Mouse (Mus musculus) heart, embryonic 10.5 days (tissue): ENCODE measurements at regions not wholly inside any gene's neighbourhood (a gene's known extent, or its start where the extent isn't known, plus 50 kb on each side); places are given as distances from the start of the nearest gene placed in this dataset.

ENCODE experiments used
- DNase-seq: peaks from one replicate; pipeline ENCODE4 v3.0.0-alpha.2; 2017; ENCODE audit warnings: low spot score
- H3K27ac ChIP-seq: fragments of 300-500 bp; sonication (generic); 2 replicates; pipeline ENCODE4 v1.5.1; 2016; ENCODE audit warnings: mild to moderate bottlenecking
- H3K27me3 ChIP-seq: fragments of 300-500 bp; sonication (generic); 2 replicates; pipeline ENCODE4 v1.6.1; 2016; ENCODE audit warnings: mild to moderate bottlenecking; ENCODE audit not compliant: poor library complexity, insufficient read depth, severe bottlenecking
- H3K36me3 ChIP-seq: fragments of 300-500 bp; sonication (generic); 2 replicates; pipeline ENCODE4 v1.6.1; 2016; ENCODE audit warnings: mild to moderate bottlenecking, moderate library complexity
- H3K4me1 ChIP-seq: fragments of 300-500 bp; sonication (generic); 2 replicates; pipeline ENCODE4 v1.6.1; 2016; ENCODE audit warnings: mild to moderate bottlenecking
- H3K4me3 ChIP-seq: fragments of 300-500 bp; sonication (generic); 2 replicates; pipeline ENCODE4 v1.5.1; 2016; ENCODE audit warnings: mild to moderate bottlenecking, moderate library complexity
- H3K9me3 ChIP-seq: fragments of 300-500 bp; sonication (generic); 2 replicates; pipeline ENCODE4 v1.6.1; 2016; ENCODE audit warnings: mild to moderate bottlenecking, moderate library complexity
- WGBS: fragments of 180-500 bp; shearing (Covaris S2); methylation state at CpG from one replicate; pipeline ENCODE4 v1.1.7; 2016; 5-methylcytosine and 5-hydroxymethylcytosine counted together

GRCm38 (mm10) chr17:10069251-10069650 is 250.4 kb downstream of the Qk start:
- Histone ChIP-seq H3K4me3 (no peak overlapping the region), H3K4me1 (peaks cover 5% of the 10 kb centered on the region; the same call in 1 of the 2 replicates), H3K27ac (no peak overlapping the region), H3K27me3 (no peaks in the 10 kb centered on the region), H3K36me3 (no peaks in the 10 kb centered on the region), H3K9me3 (no peaks in the 10 kb centered on the region)
- no peak for DNase-seq
- WGBS, result 89% methylated on average over 3 of the region's 3 CpGs

GRCm38 (mm10) chr17:10065131-10065530 is 254.5 kb downstream of the Qk start:
- Histone ChIP-seq H3K4me3 (no peak overlapping the region), H3K4me1 (peaks cover 5% of the 10 kb centered on the region; the same call in 1 of the 2 replicates), H3K36me3 (no peaks in the 10 kb centered on the region), H3K27me3 (no peaks in the 10 kb centered on the region), H3K9me3 (no peaks in the 10 kb centered on the region), H3K27ac (no peak overlapping the region)
- WGBS, result 71% methylated on average over 3 of the region's 3 CpGs
- no peak for DNase-seq

GRCm38 (mm10) chr17:10062546-10063100 is 257.0 kb downstream of the Qk start:
- no peaks in the 10 kb centered on the region for H3K36me3 ChIP-seq
- no peaks in the 10 kb centered on the region for H3K27me3 ChIP-seq
- H3K4me1 ChIP-seq, result peaks cover 8% of the 10 kb centered on the region; the same call in 1 of the 2 replicates
- WGBS, result 88% methylated on average over 8 of the region's 8 CpGs
- no peak overlapping the region for H3K27ac ChIP-seq
- DNase-seq, result no peak
- H3K9me3 ChIP-seq, result no peaks in the 10 kb centered on the region
- no peak overlapping the region for H3K4me3 ChIP-seq

- 77% methylated on average over 1 of the region's 1 CpGs for WGBS
- no peaks in the 10 kb centered on the region for H3K27me3 ChIP-seq
Observed at GRCm38 (mm10) chr17:10057736-10058135, 261.9 kb downstream of the Qk start.

GRCm38 (mm10) chr17:10056096-10056495 is 263.6 kb downstream of the Qk start:
- Histone ChIP-seq H3K36me3 (no peaks in the 10 kb centered on the region), H3K27ac (no peak overlapping the region), H3K27me3 (no peaks in the 10 kb centered on the region), H3K9me3 (no peaks in the 10 kb centered on the region), H3K4me1 (peaks cover 5% of the 10 kb centered on the region; the same call in 1 of the 2 replicates), H3K4me3 (no peak overlapping the region)
- 84% methylated on average over 2 of the region's 2 CpGs for WGBS
- DNase-seq, result no peak

More at GRCm38 (mm10) chr17:10057736-10058135, 261.9 kb downstream of the Qk start:
- Histone ChIP-seq H3K27ac (no peak overlapping the region), H3K4me1 (peaks cover 5% of the 10 kb centered on the region; the same call in 1 of the 2 replicates), H3K4me3 (no peak overlapping the region), H3K36me3 (no peaks in the 10 kb centered on the region), H3K9me3 (no peaks in the 10 kb centered on the region)
- no peak for DNase-seq

GRCm38 (mm10) chr17:10054375-10054774 is 265.3 kb downstream of the Qk start:
- Histone ChIP-seq H3K9me3 (no peaks in the 10 kb centered on the region), H3K4me3 (no peak overlapping the region), H3K4me1 (peaks cover 5% of the 10 kb centered on the region; the same call in 1 of the 2 replicates), H3K27me3 (no peaks in the 10 kb centered on the region), H3K27ac (no peak overlapping the region), H3K36me3 (no peaks in the 10 kb centered on the region)
- peak; percentile 54 for DNase-seq
- 62% methylated on average over 5 of the region's 5 CpGs for WGBS

- no peak for DNase-seq
- H3K9me3 ChIP-seq, result no peaks in the 10 kb centered on the region
- H3K36me3 ChIP-seq, result no peaks in the 10 kb centered on the region
- 77% methylated on average over 5 of the region's 5 CpGs for WGBS
- H3K27me3 ChIP-seq, result no peaks in the 10 kb centered on the region
- no peak overlapping the region for H3K27ac ChIP-seq
- H3K4me3 ChIP-seq, result no peak overlapping the region
- H3K4me1 ChIP-seq, result peaks cover 17% of the 10 kb centered on the region
Observed at GRCm38 (mm10) chr17:10044336-10044735, 275.3 kb downstream of the Qk start.

GRCm38 (mm10) chr17:10042042-10042652 is 277.5 kb downstream of the Qk start:
- DNase-seq, result no peak
- Histone ChIP-seq H3K27me3 (no peaks in the 10 kb centered on the region), H3K9me3 (no peaks in the 10 kb centered on the region), H3K27ac (no peak overlapping the region), H3K36me3 (no peaks in the 10 kb centered on the region), H3K4me3 (no peak overlapping the region), H3K4me1 (peaks cover 32% of the 10 kb centered on the region)
- WGBS, result 87% methylated on average over 5 of the region's 5 CpGs

- Histone ChIP-seq H3K9me3 (no peaks in the 10 kb centered on the region), H3K36me3 (no peaks in the 10 kb centered on the region), H3K27me3 (no peaks in the 10 kb centered on the region), H3K27ac (no peak overlapping the region), H3K4me3 (no peak overlapping the region), H3K4me1 (peaks cover 32% of the 10 kb centered on the region)
- 50% methylated on average over 4 of the region's 4 CpGs for WGBS
- DNase-seq, result no peak
Observed at GRCm38 (mm10) chr17:10040951-10041359, 278.7 kb downstream of the Qk start.

- Histone ChIP-seq H3K9me3 (no peaks in the 10 kb centered on the region), H3K27me3 (no peaks in the 10 kb centered on the region), H3K4me1 (peaks cover 30% of the 10 kb centered on the region), H3K36me3 (no peaks in the 10 kb centered on the region), H3K27ac (no peak overlapping the region), H3K4me3 (no peak overlapping the region)
- DNase-seq, result no peak
- 48% methylated on average over 4 of the region's 4 CpGs for WGBS
Observed at GRCm38 (mm10) chr17:10040375-10040774, 279.3 kb downstream of the Qk start.

- DNase-seq, result no peak
- Histone ChIP-seq H3K27me3 (no peaks in the 10 kb centered on the region), H3K4me3 (no peak overlapping the region), H3K4me1 (peaks cover 40% of the 10 kb centered on the region), H3K36me3 (no peaks in the 10 kb centered on the region), H3K27ac (peak overlapping the region; percentile 69; the same call in 1 of the 2 replicates), H3K9me3 (no peaks in the 10 kb centered on the region)
- 52% methylated on average over 14 of the region's 14 CpGs for WGBS
Observed at GRCm38 (mm10) chr17:10037799-10038445, 281.7 kb downstream of the Qk start.

- 26% methylated on average over 4 of the region's 4 CpGs for WGBS
- Histone ChIP-seq H3K36me3 (no peaks in the 10 kb centered on the region), H3K4me1 (peaks cover 42% of the 10 kb centered on the region), H3K27ac (peak overlapping the region; percentile 74), H3K4me3 (no peak overlapping the region), H3K27me3 (no peaks in the 10 kb centered on the region), H3K9me3 (no peaks in the 10 kb centered on the region)
- no peak for DNase-seq
Observed at GRCm38 (mm10) chr17:10033510-10033909, 286.1 kb downstream of the Qk start.

- no peak for DNase-seq
- Histone ChIP-seq H3K4me1 (peaks cover 30% of the 10 kb centered on the region), H3K27ac (peak overlapping the region; percentile 8; the same call in 1 of the 2 replicates), H3K4me3 (no peak overlapping the region), H3K9me3 (no peaks in the 10 kb centered on the region), H3K36me3 (no peaks in the 10 kb centered on the region), H3K27me3 (no peaks in the 10 kb centered on the region)
- 69% methylated on average over 3 of the region's 3 CpGs for WGBS
Observed at GRCm38 (mm10) chr17:10031033-10031432, 288.6 kb downstream of the Qk start.
